Mouse (Mus musculus) midbrain, embryonic 11.5 days (tissue): ENCODE results near the gene Rprd1b. TPM values are rescaled to one million over a fixed set of nuclear protein-coding genes. Genes with fewer than 3 reads are reported as not detected.

Experiments
- ATAC-seq: fragments of 200-750 bp; cut with Nextera tagmentation; 2 replicates; pipeline ENCODE4 v1.8.0; 2017; ENCODE audit warnings: moderate TSS enrichment, moderate library complexity; ENCODE audit not compliant: low FRiP score
- DNase-seq: peaks from one replicate; pipeline ENCODE4 v3.0.0; 2015; ENCODE audit warnings: low spot score; ENCODE audit errors: missing footprints
- H3K27ac ChIP-seq: fragments of 300-500 bp; sonication (generic); 2 replicates; pipeline ENCODE4 v1.5.1; 2014; ENCODE audit warnings: low read depth, low read length
- H3K27me3 ChIP-seq: fragments of 300-500 bp; sonication (generic); 2 replicates; pipeline ENCODE4 v1.6.1; 2014; ENCODE audit warnings: mild to moderate bottlenecking, low read length, moderate library complexity, mixed read lengths; ENCODE audit not compliant: control insufficient read depth, insufficient read depth
- H3K36me3 ChIP-seq: fragments of 300-500 bp; sonication (generic); 2 replicates; pipeline ENCODE4 v1.6.1; 2014; ENCODE audit warnings: mild to moderate bottlenecking, low read length, moderate library complexity, mixed read lengths; ENCODE audit not compliant: control insufficient read depth, insufficient read depth
- H3K4me1 ChIP-seq: fragments of 300-500 bp; sonication (generic); 2 replicates; pipeline ENCODE4 v1.6.1; 2014; ENCODE audit warnings: low read length; ENCODE audit not compliant: control insufficient read depth, insufficient read depth
- H3K4me2 ChIP-seq: fragments of 300-500 bp; sonication (generic); 2 replicates; pipeline ENCODE4 v1.6.1; 2014; ENCODE audit warnings: mild to moderate bottlenecking, moderate library complexity
- H3K4me3 ChIP-seq: fragments of 300-500 bp; sonication (generic); 2 replicates; pipeline ENCODE4 v1.5.1; 2014; ENCODE audit warnings: low read depth, low read length
- H3K9ac ChIP-seq: fragments of 300-500 bp; sonication (generic); 2 replicates; pipeline ENCODE4 v1.6.1; 2014; ENCODE audit warnings: low read length
- H3K9me3 ChIP-seq: fragments of 300-500 bp; sonication (generic); 2 replicates; pipeline ENCODE4 v1.6.1; 2016; ENCODE audit warnings: low read length; ENCODE audit not compliant: control insufficient read depth
- WGBS: fragments of 180-500 bp; shearing (Covaris S2); extraction: QIAGEN DNeasy Blood & Tissue Kit; methylation state at CpG from one replicate; pipeline ENCODE4 v1.1.7; 2014; 5-methylcytosine and 5-hydroxymethylcytosine counted together
- polyA plus RNA-seq: library from polyadenylated mRNA; unstranded; fragments of >200 nt; fragmentation: Nextera tagmentation; extraction: Ambion mirVana; gene quantifications from 2 replicates; pipeline ENCODE4 v1.2.1, GENCODE M21; 2014

The Rprd1b gene
- polyA plus RNA-seq, 1 experiment from 2014 or later = 64.9 TPM

GRCm38 (mm10) chr2:158179370-158180111 lies 151.2 kb downstream of the Rprd1b start:
- Histone ChIP-seq H3K36me3 (no peaks in the 10 kb centered on the region), H3K4me3 (peak overlapping the region; percentile 18), H3K27me3 (no peaks in the 10 kb centered on the region), H3K9ac (no peak overlapping the region), H3K4me1 (peaks cover 5% of the 10 kb centered on the region; the same call in 1 of the 2 replicates), H3K9me3 (no peaks in the 10 kb centered on the region), H3K27ac (no peak overlapping the region), H3K4me2 (peak overlapping the region; percentile 39)
- WGBS = 27% methylated on average over 18 of the region's 18 CpGs
- ATAC-seq (0 out of 2 replicates have a peak, but pooled peaks have one; percentile 8), DNase-seq (peak; percentile 89)

GRCm38 (mm10) chr2:158180797-158181196 lies 152.5 kb downstream of the Rprd1b start:
- H3K27me3 ChIP-seq = no peaks in the 10 kb centered on the region
- peak; percentile 94 for DNase-seq
- WGBS = 42% methylated on average over 9 of the region's 9 CpGs
- H3K27ac ChIP-seq = no peak overlapping the region
- no peaks in the 10 kb centered on the region for H3K36me3 ChIP-seq
- peaks cover 5% of the 10 kb centered on the region; the same call in 1 of the 2 replicates for H3K4me1 ChIP-seq
- H3K9me3 ChIP-seq = no peaks in the 10 kb centered on the region
- H3K9ac ChIP-seq = no peak overlapping the region
- no peak overlapping the region for H3K4me3 ChIP-seq
- no peak overlapping the region for H3K4me2 ChIP-seq
- ATAC-seq = no peak

Other genes with a start within 250 kb of the Rprd1b start
- 3.4 and 3.5 TPM in 2 replicates for gene Vstm2l, start 113.8 kb upstream of the Rprd1b start, polyA plus RNA-seq
- gene Tti1, start 64 bp upstream of the Rprd1b start, polyA plus RNA-seq = 28.8 and 30.3 TPM in 2 replicates
- gene Tgm2, start 117.9 kb downstream of the Rprd1b start, polyA plus RNA-seq = 5.8 and 6.5 TPM in 2 replicates
- gene D630003M21Rik, start 200.7 kb downstream of the Rprd1b start, polyA plus RNA-seq = 0.92 and 0.94 TPM in 2 replicates
- gene Bpi, start 229.6 kb downstream of the Rprd1b start, polyA plus RNA-seq = not detected in 2 replicates